Mouse (Mus musculus) hindbrain, embryonic 11.5 days (tissue): ENCODE measurements around the gene Btla. TPM values are rescaled to one million over a fixed set of nuclear protein-coding genes. Genes with fewer than 3 reads are reported as not detected.
A peak's percentile ranks its signal among the peaks of the same experiment; 100 is the strongest.

Experiments
- ATAC-seq: fragments of 200-750 bp; cut with Nextera tagmentation; 2 replicates; pipeline ENCODE4 v1.8.0; 2017; ENCODE audit warnings: mild to moderate bottlenecking, moderate TSS enrichment, moderate library complexity; ENCODE audit not compliant: low FRiP score
- DNase-seq: peaks from one replicate; pipeline ENCODE4 v3.0.0-alpha.2; 2015; ENCODE audit warnings: low spot score
- H3K27ac ChIP-seq: fragments of 300-500 bp; sonication (generic); 2 replicates; pipeline ENCODE4 v1.5.1; 2014; ENCODE audit warnings: mild to moderate bottlenecking, low read depth, low read length
- H3K27me3 ChIP-seq: fragments of 300-500 bp; sonication (generic); 2 replicates; pipeline ENCODE4 v1.6.1; 2014; ENCODE audit warnings: mild to moderate bottlenecking, low read length, moderate library complexity, mixed read lengths; ENCODE audit not compliant: control insufficient read depth, insufficient read depth
- H3K36me3 ChIP-seq: fragments of 300-500 bp; sonication (generic); 2 replicates; pipeline ENCODE4 v1.6.1; 2014; ENCODE audit warnings: mild to moderate bottlenecking, low read length, moderate library complexity, mixed read lengths; ENCODE audit not compliant: control insufficient read depth, insufficient read depth
- H3K4me1 ChIP-seq: fragments of 300-500 bp; sonication (generic); replicated peaks from 2 replicates; pipeline ENCODE4 v1.6.1; 2014; ENCODE audit warnings: low read length, mixed read lengths; ENCODE audit not compliant: control insufficient read depth, insufficient read depth
- H3K4me2 ChIP-seq: fragments of 300-500 bp; sonication (generic); replicated peaks from 2 replicates; pipeline ENCODE4 v1.6.1; 2014; ENCODE audit warnings: mild to moderate bottlenecking, low read depth, low read length
- H3K4me3 ChIP-seq: fragments of 300-500 bp; sonication (generic); 2 replicates; pipeline ENCODE4 v1.5.1; 2014; ENCODE audit warnings: low read depth, low read length
- H3K9ac ChIP-seq: fragments of 300-500 bp; sonication (generic); 2 replicates; pipeline ENCODE4 v1.6.1; 2014; ENCODE audit warnings: low read depth, low read length
- H3K9me3 ChIP-seq: fragments of 300-500 bp; sonication (generic); 2 replicates; pipeline ENCODE4 v1.6.1; 2016; ENCODE audit warnings: low read length; ENCODE audit not compliant: control insufficient read depth
- WGBS: fragments of 180-500 bp; shearing (Covaris S2); extraction: QIAGEN DNeasy Blood & Tissue Kit; methylation state at CpG from one replicate; pipeline ENCODE4 v1.1.7; 2014; 5-methylcytosine and 5-hydroxymethylcytosine counted together
- polyA plus RNA-seq: library from polyadenylated mRNA; unstranded; fragments of >200 nt; fragmentation: Nextera tagmentation; extraction: Ambion mirVana; gene quantifications from 2 replicates; pipeline ENCODE4 v1.2.1, GENCODE M21; 2014

The Btla gene
- polyA plus RNA-seq, 1 experiment from 2014 or later: 0.73 TPM

DNA sequence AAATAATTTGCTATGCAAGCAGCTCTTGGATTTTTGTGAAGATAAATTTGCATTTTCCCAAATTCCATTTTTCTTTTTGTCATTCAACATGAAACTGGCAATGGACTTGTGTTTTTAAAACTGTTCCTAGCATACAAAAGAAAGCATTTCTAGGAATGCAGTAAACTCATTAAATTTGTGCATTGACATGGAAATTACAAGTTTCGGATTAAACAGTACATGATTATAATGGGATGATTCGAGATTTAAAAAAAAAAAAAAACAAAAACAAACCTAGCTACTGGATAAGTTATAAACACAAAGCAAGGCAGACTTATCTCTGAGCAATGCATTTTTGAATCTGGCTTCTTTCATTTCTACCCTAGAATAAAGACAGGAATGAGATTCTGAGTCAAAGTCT is 2.1 kb upstream of the Btla start:
- ATAC-seq: no peak
- no peak overlapping the region for H3K27ac ChIP-seq
- DNase-seq: no peak
- no peaks in the 10 kb centered on the region for H3K36me3 ChIP-seq
- 81% methylated on average over 2 of the region's 2 CpGs for WGBS
- no peaks in the 10 kb centered on the region for H3K4me1 ChIP-seq
- no peak overlapping the region for H3K9ac ChIP-seq
- H3K4me2 ChIP-seq: no peak overlapping the region
- H3K27me3 ChIP-seq: no peaks in the 10 kb centered on the region
- no peaks in the 10 kb centered on the region for H3K9me3 ChIP-seq
- H3K4me3 ChIP-seq: no peak overlapping the region

DNA sequence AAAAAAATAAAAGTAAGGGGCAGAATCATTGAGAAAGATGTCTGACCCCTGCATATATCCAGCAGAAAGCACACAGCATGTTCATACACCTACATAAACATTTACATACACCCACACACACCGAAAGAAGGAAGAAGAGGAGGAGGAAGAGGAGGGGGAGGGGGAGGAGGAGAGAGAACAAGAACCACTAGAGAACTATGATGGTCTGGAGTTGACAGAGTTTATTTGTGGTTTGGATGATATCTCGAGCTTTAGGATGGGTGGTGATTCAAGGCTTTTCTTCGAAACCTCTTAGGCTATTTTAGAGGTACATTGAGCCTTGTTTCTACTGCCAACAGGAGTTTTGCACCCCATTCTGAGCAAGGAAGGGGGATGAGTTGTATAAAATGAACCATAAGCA is 1.3 kb upstream of the Btla start:
- WGBS: 84% methylated on average over 3 of the region's 3 CpGs
- DNase-seq (no peak), ATAC-seq (no peak)
- Histone ChIP-seq H3K27me3 (no peaks in the 10 kb centered on the region), H3K9me3 (no peaks in the 10 kb centered on the region), H3K4me3 (no peak overlapping the region), H3K9ac (no peak overlapping the region), H3K36me3 (no peaks in the 10 kb centered on the region), H3K4me2 (no peak overlapping the region), H3K4me1 (no peaks in the 10 kb centered on the region), H3K27ac (no peak overlapping the region)

DNA sequence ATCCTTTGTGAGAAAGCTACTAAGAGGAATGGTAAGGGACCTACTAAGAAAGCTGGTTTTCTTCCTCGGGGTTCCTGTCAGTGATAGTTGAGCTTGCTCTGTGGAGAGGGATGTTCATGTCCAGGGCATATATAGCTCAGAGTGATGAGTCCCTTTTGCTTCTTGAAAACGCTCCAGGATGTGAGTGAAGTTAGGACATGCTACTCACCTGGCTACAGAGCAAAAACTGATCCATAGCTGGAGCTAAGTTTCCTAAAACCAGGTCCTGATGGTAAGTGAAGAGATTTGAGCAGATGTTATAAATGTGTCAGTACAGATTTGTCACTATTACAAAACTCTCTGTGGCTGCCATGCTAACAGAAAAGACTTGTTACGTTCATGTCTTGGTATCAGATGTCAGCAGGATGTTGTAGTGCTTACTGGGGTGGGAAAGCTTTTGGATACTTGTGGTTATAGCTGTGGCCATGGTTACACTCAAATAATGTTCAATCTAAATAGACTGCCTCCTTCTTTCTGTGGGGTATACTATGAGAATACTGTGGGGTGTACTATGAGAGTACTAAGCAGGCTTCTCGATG is 405 bp downstream of the Btla start:
- Histone ChIP-seq H3K4me1 (no peaks in the 10 kb centered on the region), H3K27me3 (no peaks in the 10 kb centered on the region), H3K36me3 (no peaks in the 10 kb centered on the region), H3K27ac (no peak overlapping the region), H3K4me2 (no peak overlapping the region), H3K9me3 (no peaks in the 10 kb centered on the region), H3K9ac (no peak overlapping the region), H3K4me3 (no peak overlapping the region)
- WGBS: 65% methylated on average over 4 of the region's 4 CpGs
- no peak for ATAC-seq
- no peak for DNase-seq

DNA sequence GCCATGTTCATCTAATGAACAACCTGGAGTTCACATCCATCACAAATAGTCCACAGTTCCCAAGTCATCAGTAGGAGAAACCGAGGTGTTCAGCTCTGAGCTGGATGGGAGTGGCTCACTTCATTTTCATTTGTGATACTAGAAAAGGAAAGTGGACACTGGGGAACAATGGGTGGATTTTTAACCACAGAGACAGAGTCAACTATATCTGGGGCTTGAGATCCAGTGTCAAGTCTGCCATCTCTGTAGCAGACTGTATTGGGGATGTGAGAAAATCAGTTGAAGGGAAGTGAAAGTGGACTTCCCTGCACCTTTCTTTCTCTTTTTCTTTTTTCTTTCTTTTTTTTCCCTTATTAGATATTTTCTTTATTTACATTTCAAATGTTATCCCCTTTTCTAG is 2.9 kb downstream of the Btla start:
- H3K9ac ChIP-seq: no peak overlapping the region
- DNase-seq (no peak), ATAC-seq (no peak)
- H3K4me3 ChIP-seq: no peak overlapping the region
- no peak overlapping the region for H3K4me2 ChIP-seq
- no peaks in the 10 kb centered on the region for H3K27me3 ChIP-seq
- H3K27ac ChIP-seq: no peak overlapping the region
- no peaks in the 10 kb centered on the region for H3K36me3 ChIP-seq
- no peaks in the 10 kb centered on the region for H3K4me1 ChIP-seq
- H3K9me3 ChIP-seq: no peaks in the 10 kb centered on the region
- 83% methylated on average over 1 of the region's 1 CpGs for WGBS

DNA sequence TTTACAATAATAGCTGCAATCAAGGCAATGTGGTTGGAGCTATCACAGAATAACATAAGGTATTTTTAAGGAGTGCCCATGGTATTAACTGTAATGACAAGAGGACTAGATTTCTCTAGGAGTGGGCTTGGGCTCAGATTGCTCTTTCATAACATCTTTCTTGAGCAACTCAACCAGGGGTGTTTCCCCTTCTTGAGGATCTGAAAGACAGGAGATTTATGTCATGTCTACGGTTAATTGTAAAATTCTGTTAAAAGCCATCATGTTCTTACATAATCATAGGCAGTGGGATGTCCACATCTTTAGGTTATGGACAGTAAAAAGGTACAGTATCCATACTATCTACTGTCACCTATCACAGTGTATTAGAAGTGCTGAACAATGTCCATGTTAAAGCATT is 7.2 kb downstream of the Btla start:
- 90% methylated on average over 1 of the region's 1 CpGs for WGBS

DNA sequence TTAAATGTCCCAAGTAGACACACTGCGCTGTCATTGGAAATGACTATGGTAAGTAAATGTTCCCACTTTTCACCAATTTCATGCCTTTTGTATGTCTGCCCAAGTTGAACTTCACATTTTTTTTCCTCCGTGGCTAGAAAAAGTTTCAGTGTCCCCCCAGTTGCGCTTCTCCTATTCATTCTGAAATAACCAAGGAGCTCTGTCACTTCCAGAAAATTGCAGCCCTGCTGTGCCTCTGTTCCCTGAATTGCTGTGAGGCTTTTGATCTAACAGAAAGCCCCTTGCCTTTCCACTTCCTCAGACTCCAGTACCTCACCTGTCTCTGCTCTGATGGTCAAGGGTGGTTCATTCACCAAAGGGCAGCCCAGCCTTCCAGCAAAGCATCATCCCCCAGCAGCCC is 8.9 kb downstream of the Btla start:
- no peak for ATAC-seq

More for the DNA sequence above, 7.2 kb downstream of the Btla start:
- no peaks in the 10 kb centered on the region for H3K9me3 ChIP-seq
- H3K27ac ChIP-seq: no peak overlapping the region
- no peak overlapping the region for H3K9ac ChIP-seq
- no peaks in the 10 kb centered on the region for H3K27me3 ChIP-seq
- H3K4me3 ChIP-seq: no peak overlapping the region
- no peaks in the 10 kb centered on the region for H3K4me1 ChIP-seq
- no peak overlapping the region for H3K4me2 ChIP-seq
- ATAC-seq (no peak), DNase-seq (no peak)
- H3K36me3 ChIP-seq: no peaks in the 10 kb centered on the region

DNA sequence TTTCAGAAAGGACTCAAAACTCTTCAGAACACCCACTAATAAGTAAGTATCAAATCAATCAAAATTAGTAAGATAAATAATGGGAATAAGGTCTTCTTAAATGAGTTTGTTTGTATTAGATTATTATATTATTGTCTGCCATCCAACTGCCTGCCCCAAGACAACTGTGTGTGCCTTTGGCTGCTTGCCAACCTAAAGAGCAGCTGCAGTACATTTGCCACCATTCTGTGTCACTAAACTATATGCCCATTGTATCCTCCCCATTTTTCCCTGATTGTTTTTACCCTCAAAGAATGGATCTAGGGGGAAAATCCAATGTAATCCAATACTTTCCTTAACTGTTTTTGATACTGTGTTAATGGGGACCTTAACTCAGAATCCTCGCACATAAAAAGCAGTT is 18.6 kb downstream of the Btla start:
- DNase-seq: no peak
- WGBS: 94% methylated on average over 1 of the region's 1 CpGs
- no peaks in the 10 kb centered on the region for H3K4me1 ChIP-seq
- H3K36me3 ChIP-seq: no peaks in the 10 kb centered on the region
- no peak overlapping the region for H3K4me3 ChIP-seq
- H3K9ac ChIP-seq: no peak overlapping the region
- H3K4me2 ChIP-seq: no peak overlapping the region
- no peaks in the 10 kb centered on the region for H3K9me3 ChIP-seq
- H3K27me3 ChIP-seq: no peaks in the 10 kb centered on the region
- no peak for ATAC-seq
- H3K27ac ChIP-seq: no peak overlapping the region

More for the DNA sequence above, 8.9 kb downstream of the Btla start:
- Histone ChIP-seq H3K4me1 (no peaks in the 10 kb centered on the region), H3K27me3 (no peaks in the 10 kb centered on the region), H3K27ac (no peak overlapping the region), H3K36me3 (no peaks in the 10 kb centered on the region), H3K4me3 (no peak overlapping the region), H3K9ac (no peak overlapping the region), H3K4me2 (no peak overlapping the region), H3K9me3 (no peaks in the 10 kb centered on the region)
- no peak for DNase-seq
- WGBS: 38% methylated on average over 3 of the region's 3 CpGs

DNA sequence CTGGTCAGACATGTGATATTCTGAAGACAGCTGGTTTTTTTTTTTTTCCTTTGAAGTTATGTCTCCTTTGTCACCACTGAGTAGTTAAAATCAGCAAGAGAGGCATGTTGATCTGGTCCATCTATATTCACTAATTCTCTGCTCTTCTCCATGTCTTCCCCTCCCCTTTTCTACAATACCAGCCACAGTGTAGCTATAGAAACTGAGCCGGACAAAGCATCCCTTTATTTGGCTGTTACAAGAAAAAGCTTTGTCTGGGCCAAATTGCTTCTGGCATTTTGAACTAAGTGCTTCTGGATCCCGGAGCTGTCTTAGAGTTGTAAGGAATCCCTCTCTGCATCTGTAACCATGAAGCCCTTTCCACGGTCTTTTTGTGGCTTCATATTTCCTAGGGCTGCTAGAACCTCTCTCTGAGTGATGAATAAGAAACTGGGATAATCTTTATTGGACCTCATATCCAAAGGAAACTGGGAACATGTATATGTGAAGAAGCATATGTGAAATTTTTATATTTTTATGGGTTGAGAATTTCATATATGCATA is 20.9 kb downstream of the Btla start:
- Histone ChIP-seq H3K4me2 (no peak overlapping the region), H3K4me3 (no peak overlapping the region), H3K27me3 (no peaks in the 10 kb centered on the region), H3K36me3 (no peaks in the 10 kb centered on the region), H3K27ac (no peak overlapping the region), H3K9ac (no peak overlapping the region), H3K9me3 (no peaks in the 10 kb centered on the region), H3K4me1 (no peaks in the 10 kb centered on the region)
- 27% methylated on average over 3 of the region's 3 CpGs for WGBS
- ATAC-seq: peak; percentile 82
- peak; percentile 44 for DNase-seq

DNA sequence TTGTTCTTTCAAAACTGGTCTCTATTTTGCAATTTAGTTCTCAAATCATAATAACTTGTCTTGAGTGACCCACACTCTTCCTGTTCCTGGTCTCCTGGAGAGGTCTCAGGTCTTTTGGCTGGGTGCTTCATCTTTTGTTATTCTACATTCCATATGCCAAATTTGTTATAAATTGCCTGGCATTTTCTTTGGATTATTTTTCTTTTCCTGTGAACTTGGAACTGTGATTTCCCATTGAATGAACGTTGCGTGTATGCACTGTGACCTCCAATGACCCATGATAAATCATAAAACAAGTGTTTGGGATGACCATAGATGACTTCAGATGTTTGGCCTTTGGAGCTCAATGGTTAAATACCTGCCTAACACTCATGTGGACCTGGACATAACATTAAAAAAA is 25.6 kb downstream of the Btla start:
- H3K9me3 ChIP-seq: no peaks in the 10 kb centered on the region
- 73% methylated on average over 2 of the region's 2 CpGs for WGBS
- no peak overlapping the region for H3K4me3 ChIP-seq
- no peak overlapping the region for H3K27ac ChIP-seq
- ATAC-seq (no peak), DNase-seq (no peak)
- no peak overlapping the region for H3K9ac ChIP-seq
- no peaks in the 10 kb centered on the region for H3K27me3 ChIP-seq
- H3K36me3 ChIP-seq: no peaks in the 10 kb centered on the region
- no peaks in the 10 kb centered on the region for H3K4me1 ChIP-seq
- H3K4me2 ChIP-seq: no peak overlapping the region
